Mouse (Mus musculus): ENCODE results near the gene Pikfyve.

DNA sequence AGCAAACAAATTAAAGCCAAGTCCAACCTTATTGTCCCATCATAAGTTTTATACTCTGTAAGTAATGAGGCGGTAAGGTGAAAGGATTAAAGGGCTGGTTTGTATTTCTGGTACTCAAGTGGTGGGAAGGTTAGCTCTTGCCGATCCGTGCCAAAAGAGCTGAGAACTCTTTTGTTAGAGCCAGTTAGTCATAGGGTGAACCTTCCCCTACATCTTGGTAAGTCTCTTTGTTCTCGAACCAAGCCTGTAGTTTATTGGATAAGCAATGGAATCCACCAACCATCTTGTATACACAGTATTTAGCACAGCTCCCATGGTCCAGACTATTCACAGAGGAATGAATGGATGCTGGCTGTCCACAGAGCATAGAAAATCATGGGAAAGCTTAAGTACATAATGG is 14.9 kb upstream of the Pikfyve start:
- TF ChIP-seq CHD2 (IDR thresholded peaks at IDR 0.05; ENCODE audit: low read depth, low read length) (no peak), ZC3H11A (IDR thresholded peaks at IDR 0.05; ENCODE audit: borderline replicate concordance, low read depth, low read length) (no peak)

Measured in ES-E14 (cell line).